Mouse (Mus musculus) midbrain, embryonic 15.5 days (tissue): ENCODE measurements around the gene Gm20773. TPM values are rescaled to one million over a fixed set of nuclear protein-coding genes. Genes with fewer than 3 reads are reported as not detected.
"Not testable (repeated sequence)": the region's sequence is repeated elsewhere in the genome, so short reads cannot be mapped to it uniquely, and the experiment has no call there.

Experiments used
- ATAC-seq: fragments of 200-750 bp; cut with Nextera tagmentation; replicated peaks from 2 replicates; pipeline ENCODE4 v1.8.0; 2017; ENCODE audit warnings: moderate TSS enrichment
- H3K27ac ChIP-seq: fragments of 300-500 bp; sonication (generic); 2 replicates; pipeline ENCODE4 v1.5.1; 2015; ENCODE audit warnings: mild to moderate bottlenecking, inconsistent platforms
- H3K27me3 ChIP-seq: fragments of 300-500 bp; sonication (generic); replicated peaks from 2 replicates; pipeline ENCODE4 v1.6.1; 2015; ENCODE audit warnings: inconsistent platforms
- H3K36me3 ChIP-seq: fragments of 300-500 bp; sonication (generic); replicated peaks from 2 replicates; pipeline ENCODE4 v1.6.1; 2015; ENCODE audit warnings: inconsistent platforms
- H3K4me1 ChIP-seq: fragments of 300-500 bp; sonication (generic); 2 replicates; pipeline ENCODE4 v1.6.1; 2015; ENCODE audit warnings: inconsistent platforms
- H3K4me2 ChIP-seq: fragments of 300-500 bp; sonication (generic); 2 replicates; pipeline ENCODE4 v1.6.1; 2015; ENCODE audit warnings: inconsistent platforms, mild to moderate bottlenecking, moderate library complexity
- H3K4me3 ChIP-seq: fragments of 300-500 bp; sonication (generic); 2 replicates; pipeline ENCODE4 v1.5.1; 2015; ENCODE audit warnings: mild to moderate bottlenecking, inconsistent platforms
- H3K9ac ChIP-seq: fragments of 300-500 bp; sonication (generic); 2 replicates; pipeline ENCODE4 v1.6.1; 2015; ENCODE audit warnings: mild to moderate bottlenecking, inconsistent platforms
- H3K9me3 ChIP-seq: fragments of 300-500 bp; sonication (generic); 2 replicates; pipeline ENCODE4 v1.6.1; 2016; ENCODE audit warnings: inconsistent platforms
- WGBS: fragments of 180-500 bp; shearing (Covaris S2); methylation state at CpG from one replicate; pipeline ENCODE4 v1.1.7; 2015; ENCODE audit warnings: mixed read lengths; 5-methylcytosine and 5-hydroxymethylcytosine counted together
- polyA plus RNA-seq: library from polyadenylated mRNA; unstranded; fragments of >200 nt; fragmentation: Nextera tagmentation; extraction: Ambion mirVana; gene quantifications from 2 replicates; pipeline ENCODE4 v1.2.1, GENCODE M21; 2015

The Gm20773 gene
- polyA plus RNA-seq, result not detected in 2 replicates

DNA sequence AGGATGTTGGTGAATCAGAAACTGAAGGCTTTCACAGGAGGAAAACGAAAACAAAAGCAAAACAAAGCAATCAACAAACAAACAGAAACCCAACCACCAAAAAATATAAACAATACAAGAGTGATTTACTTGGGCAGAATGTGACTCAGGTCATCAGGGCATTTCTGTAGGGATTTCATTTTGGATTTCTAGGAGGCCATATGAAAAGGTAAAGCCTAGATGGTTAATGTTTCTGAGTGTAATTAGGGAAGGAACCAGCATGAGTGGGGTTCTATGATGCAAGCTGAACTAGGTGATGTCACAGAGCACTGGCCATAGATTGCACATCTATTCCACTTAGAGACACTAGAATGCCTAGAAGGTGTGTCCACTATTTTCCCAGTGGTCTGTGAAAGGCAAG, at the start of gene Gm20773:
TSS of gene Gm20773 (plus strand) at position 301 of the 400 bp plus-strand sequence.
- H3K27me3 ChIP-seq, H3K36me3 ChIP-seq, H3K9ac ChIP-seq, H3K4me2 ChIP-seq, ATAC-seq, H3K4me3 ChIP-seq, H3K4me1 ChIP-seq, H3K27ac ChIP-seq, H3K9me3 ChIP-seq: not testable (repeated sequence)
- WGBS, result no CpG with 5 or more reads among the region's 1 CpGs

DNA sequence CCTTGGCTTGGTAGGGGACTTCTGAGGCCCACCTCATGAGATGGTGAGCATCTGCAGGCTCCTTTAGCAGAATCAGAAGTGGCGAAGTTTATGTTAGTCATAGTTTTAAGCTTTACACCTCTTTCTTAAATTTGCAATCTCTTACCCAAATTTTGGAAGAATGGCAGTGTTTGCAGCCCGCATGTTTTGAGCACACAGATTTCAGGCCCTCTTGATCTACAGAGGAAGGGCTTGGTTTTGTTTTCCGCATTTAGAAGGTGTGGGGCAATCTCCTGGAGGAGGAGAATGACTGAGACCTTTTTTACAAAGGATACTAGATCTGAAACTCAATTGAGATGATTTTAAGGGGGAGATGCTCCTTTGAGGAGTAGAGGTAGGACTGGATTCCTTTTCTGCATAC, 28.3 kb upstream of the Gm20773 start, which contains the start of gene Gm21866:
TSS of gene Gm21866 (minus strand) at position 101 of the 400 bp plus-strand sequence.
- 86% methylated on average over 1 of the region's 3 CpGs for WGBS
- H3K27ac ChIP-seq, ATAC-seq, H3K4me2 ChIP-seq, H3K9ac ChIP-seq, H3K27me3 ChIP-seq, H3K4me1 ChIP-seq, H3K4me3 ChIP-seq, H3K36me3 ChIP-seq, H3K9me3 ChIP-seq: not testable (repeated sequence)

Other genes starting within 250 kb of the Gm20773 start
- not detected in 2 replicates for gene Gm21440, start 241.6 kb upstream of the Gm20773 start, polyA plus RNA-seq
- gene Gm21454, start 241.6 kb upstream of the Gm20773 start, polyA plus RNA-seq, result not detected in 2 replicates
- not detected in 2 replicates for gene Gm21725, start 145.0 kb upstream of the Gm20773 start, polyA plus RNA-seq
- gene Gm21866, start 28.4 kb upstream of the Gm20773 start, polyA plus RNA-seq, result not detected in 2 replicates